Mouse (Mus musculus) liver, adult 2 months (tissue): Measurements from ENCODE around the gene Prdm5.

ENCODE experiments used
- CTCF ChIP-seq: fragments of 200-500 bp; IDR thresholded peaks from 2 replicates; pipeline ENCODE4 v1.5.1; 2011; ENCODE audit warnings: low read depth, low read length, control low read depth
- POLR2A ChIP-seq: fragments of 200-500 bp; IDR thresholded peaks from 2 replicates; pipeline ENCODE4 v1.6.1; 2011; ENCODE audit warnings: low read length, control low read depth; ENCODE audit not compliant: insufficient read depth; ENCODE audit errors: extremely low read depth

GRCm38 (mm10) chr6:65935566-65936281, 156.9 kb downstream of the Prdm5 start:
- TF ChIP-seq CTCF (no peak), POLR2A (no peak)
